Mouse (Mus musculus) CH12.LX (cell line): Measurements from ENCODE around the gene Rassf2.
A peak's percentile ranks its signal among the peaks of the same experiment; 100 is the strongest.

Source experiments
- CTCF ChIP-seq, 2 experiments: IDR thresholded peaks in 1 of 2; conservative IDR thresholded peaks in 1 of 2; 2 replicates each; pipeline ENCODE4 v1.5.1; 2011 to 2012; ENCODE audit warnings: low read depth in 2 of 2, low read length in 2 of 2, improper control_type of control experiment in 1 of 2, inconsistent platforms in 1 of 2, mild to moderate bottlenecking in 1 of 2, moderate library complexity in 1 of 2
- POLR2A ChIP-seq: IDR thresholded peaks from 2 replicates; pipeline ENCODE4 v1.6.1; 2011; ENCODE audit warnings: low read depth, mild to moderate bottlenecking, improper control_type of control experiment, low read length
- TCF12 ChIP-seq: IDR thresholded peaks from 2 replicates; pipeline ENCODE4 v1.6.1; 2014; ENCODE audit warnings: low read depth, mild to moderate bottlenecking, inconsistent platforms, low read length, improper control_type of control experiment
- ZC3H11A ChIP-seq: IDR thresholded peaks from 2 replicates; pipeline ENCODE4 v1.6.1; 2012; ENCODE audit warnings: low read depth, mild to moderate bottlenecking, inconsistent platforms, low read length, improper control_type of control experiment
- ZNF384 ChIP-seq: IDR thresholded peaks from 2 replicates; pipeline ENCODE4 v1.6.1; 2012; ENCODE audit warnings: low read depth, low read length, improper control_type of control experiment, inconsistent platforms

DNA sequence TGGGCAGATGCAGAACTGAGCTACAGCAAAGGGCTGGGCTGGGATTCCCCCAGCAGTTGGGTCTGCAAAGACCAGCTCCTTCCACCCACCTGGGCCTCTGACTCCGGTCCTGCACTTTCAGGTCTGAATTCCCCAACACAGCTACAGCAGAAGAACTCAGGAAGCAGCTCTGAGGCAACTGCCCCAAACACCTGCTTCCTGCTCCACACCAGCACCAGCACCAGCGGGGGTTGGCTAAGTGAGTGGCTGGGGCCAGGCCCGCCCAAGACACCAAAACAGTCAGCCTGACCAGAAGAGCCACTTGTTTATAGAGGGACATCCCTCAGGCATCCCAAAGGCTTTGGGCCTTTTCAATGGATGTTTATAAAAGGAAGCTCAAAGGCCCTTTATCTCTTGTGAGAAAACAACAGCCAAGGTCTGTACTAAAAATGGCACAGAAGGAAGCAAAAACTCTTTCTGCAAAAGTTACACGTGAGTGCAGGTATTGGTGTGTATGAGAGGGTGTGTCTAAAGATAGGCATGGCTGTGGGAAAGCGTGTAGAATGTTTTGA lies 9.0 kb downstream of the Rassf2 start:
- no peak for TF ChIP-seq CTCF (conservative IDR thresholded peaks at IDR 0.05 in 1 of 2, IDR thresholded peaks at IDR 0.05 in 1 of 2; ENCODE audit: low read depth in 2 of 2, low read length in 2 of 2)
- peak; percentile 99 for TF ChIP-seq TCF12
- peak; percentile 78 for TF ChIP-seq POLR2A
- no peak for TF ChIP-seq ZNF384
- no peak for TF ChIP-seq ZC3H11A
